Mouse (Mus musculus): ENCODE results near the gene Ankrd66.
A peak's percentile ranks its signal among the peaks of the same experiment; 100 is the strongest.

Ankrd66 gene

DNA sequence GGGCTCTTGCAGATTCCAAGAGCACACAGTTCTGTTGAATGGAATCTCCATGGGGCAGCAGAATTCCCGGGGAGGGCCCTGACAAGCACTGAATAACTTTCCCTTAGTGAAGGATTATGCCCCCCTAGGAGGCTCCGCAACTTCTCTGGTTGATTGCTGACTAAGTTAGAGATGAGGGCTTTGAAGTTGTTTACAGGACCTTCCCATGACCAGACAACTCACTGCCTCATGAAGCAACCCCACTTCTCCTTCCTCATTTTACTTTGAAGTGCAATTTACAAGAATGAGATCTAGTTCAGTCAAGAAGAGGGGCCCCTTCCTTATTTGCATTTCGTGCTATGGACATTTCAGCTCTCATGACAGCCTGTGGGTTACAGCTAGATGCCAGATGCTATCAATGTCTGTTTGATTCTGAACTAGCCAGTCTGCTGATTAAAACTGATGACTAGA, 30.2 kb upstream of the Ankrd66 start:
- no peaks in the 10 kb centered on the region for H3K9me3 ChIP-seq (ENCODE audit: low read length)
- H3K4me1 ChIP-seq (replicated peaks; ENCODE audit: low read depth, low read length), result peaks cover 12% of the 10 kb centered on the region
- H3K4me3 ChIP-seq (replicated peaks; ENCODE audit: low read length), result no peak overlapping the region
- no peaks in the 10 kb centered on the region; the same call in 1 of the 2 replicates for H3K27me3 ChIP-seq (ENCODE audit: insufficient read depth, low read length)
- H3K36me3 ChIP-seq (ENCODE audit: insufficient read depth, low read length), result no peaks in the 10 kb centered on the region
- TF ChIP-seq NANOG (IDR thresholded peaks at IDR 0.05; ENCODE audit: borderline replicate concordance, low read length) (no peak), CTCF (conservative IDR thresholded peaks at IDR 0.05; ENCODE audit: low read length) (no peak), POU5F1 (IDR thresholded peaks at IDR 0.05; ENCODE audit: borderline replicate concordance, low read length) (no peak)

DNA sequence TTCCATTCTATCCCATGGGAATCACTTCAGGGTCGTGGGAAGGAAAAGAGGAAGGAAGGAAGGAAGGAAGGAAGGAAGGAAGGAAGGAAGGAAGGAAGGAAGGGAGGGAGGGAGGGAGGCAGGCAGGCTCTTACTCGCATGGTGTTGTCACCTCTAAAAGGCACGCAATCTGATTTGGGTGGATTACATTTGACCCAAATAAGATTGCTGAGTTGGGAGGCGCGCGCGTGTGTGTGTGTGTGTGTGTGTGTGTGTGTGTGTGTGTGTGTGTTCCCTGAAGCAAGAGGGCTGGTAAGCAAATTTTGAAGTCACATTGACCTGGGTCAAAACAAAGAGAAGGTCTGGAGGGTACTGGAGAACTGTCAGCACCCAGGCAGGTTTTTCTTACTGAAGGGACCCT, 25.8 kb upstream of the Ankrd66 start:
- no peaks in the 10 kb centered on the region; the same call in 1 of the 2 replicates for H3K27me3 ChIP-seq (ENCODE audit: insufficient read depth, low read length)
- TF ChIP-seq CTCF (conservative IDR thresholded peaks at IDR 0.05; ENCODE audit: low read length) (no peak), POU5F1 (IDR thresholded peaks at IDR 0.05; ENCODE audit: borderline replicate concordance, low read length) (no peak), NANOG (IDR thresholded peaks at IDR 0.05; ENCODE audit: borderline replicate concordance, low read length) (no peak)

DNA sequence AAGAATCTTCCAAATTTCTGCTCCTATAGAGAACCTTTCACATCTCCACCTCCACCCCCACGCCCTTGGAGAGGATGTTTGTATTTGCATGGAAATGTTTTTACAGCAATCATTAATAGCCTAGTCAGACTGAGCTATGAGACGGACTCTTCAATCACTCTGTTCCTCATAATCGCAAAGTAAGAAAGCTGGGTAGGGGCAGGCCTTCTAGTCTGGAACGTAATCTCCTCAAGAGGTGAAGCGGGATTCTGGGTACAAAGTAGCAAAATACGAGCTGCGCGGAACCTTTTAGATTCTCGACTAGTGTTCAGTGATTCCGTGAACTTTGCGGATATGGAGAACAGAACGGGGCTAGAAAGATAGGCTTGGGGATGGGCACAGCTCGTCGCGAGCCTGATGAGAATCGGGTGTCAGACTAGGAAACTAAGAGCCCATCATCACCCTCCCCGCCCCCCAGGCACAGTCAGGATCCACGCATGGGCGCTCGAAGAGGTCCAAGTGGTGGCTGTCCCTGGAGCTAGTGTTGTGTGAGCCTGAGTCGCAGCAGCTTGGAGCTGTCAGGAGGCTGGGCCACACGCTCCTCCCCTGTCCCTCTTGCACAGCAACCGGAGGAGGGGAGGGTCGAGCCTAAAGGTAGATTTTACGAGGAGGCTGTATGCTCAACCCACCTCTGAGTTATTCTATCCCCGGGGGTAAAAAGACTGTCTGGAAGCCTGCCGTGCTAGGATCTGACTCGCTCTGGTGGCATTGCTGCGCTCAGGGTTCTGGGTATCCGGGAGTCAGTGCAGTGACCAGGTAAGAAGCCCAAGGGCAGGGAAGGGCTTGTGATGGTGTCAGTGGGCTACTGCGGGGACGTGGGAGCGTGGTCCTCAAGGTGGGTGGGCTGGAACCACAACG, 24.8 kb upstream of the Ankrd66 start, which contains the start of gene Pla2g7:
TSS of gene Pla2g7 (plus strand) at position 107 of the 897 bp plus-strand sequence.
- H3K4me1 ChIP-seq (replicated peaks; ENCODE audit: low read depth, low read length), result peaks cover 39% of the 10 kb centered on the region
- no peaks in the 10 kb centered on the region for H3K36me3 ChIP-seq (ENCODE audit: insufficient read depth, low read length)
- H3K4me3 ChIP-seq (replicated peaks; ENCODE audit: low read length), result peak within 1 kb of the TSS; percentile 73
- H3K9me3 ChIP-seq (ENCODE audit: low read length), result no peaks in the 10 kb centered on the region
- TF ChIP-seq POU5F1 (IDR thresholded peaks at IDR 0.05; ENCODE audit: borderline replicate concordance, low read length), result no peak
- TF ChIP-seq CTCF (conservative IDR thresholded peaks at IDR 0.05; ENCODE audit: low read length), result no peak
- no peak for TF ChIP-seq NANOG (IDR thresholded peaks at IDR 0.05; ENCODE audit: borderline replicate concordance, low read length)
- H3K27me3 ChIP-seq (ENCODE audit: insufficient read depth, low read length), result no peaks in the 10 kb centered on the region; the same call in 1 of the 2 replicates

More for the DNA sequence above, 25.8 kb upstream of the Ankrd66 start:
- H3K36me3 ChIP-seq (ENCODE audit: insufficient read depth, low read length), result no peaks in the 10 kb centered on the region
- H3K9me3 ChIP-seq (ENCODE audit: low read length), result no peaks in the 10 kb centered on the region
- H3K4me1 ChIP-seq (replicated peaks; ENCODE audit: low read depth, low read length), result peaks cover 39% of the 10 kb centered on the region
- no peak overlapping the region for H3K4me3 ChIP-seq (replicated peaks; ENCODE audit: low read length)

DNA sequence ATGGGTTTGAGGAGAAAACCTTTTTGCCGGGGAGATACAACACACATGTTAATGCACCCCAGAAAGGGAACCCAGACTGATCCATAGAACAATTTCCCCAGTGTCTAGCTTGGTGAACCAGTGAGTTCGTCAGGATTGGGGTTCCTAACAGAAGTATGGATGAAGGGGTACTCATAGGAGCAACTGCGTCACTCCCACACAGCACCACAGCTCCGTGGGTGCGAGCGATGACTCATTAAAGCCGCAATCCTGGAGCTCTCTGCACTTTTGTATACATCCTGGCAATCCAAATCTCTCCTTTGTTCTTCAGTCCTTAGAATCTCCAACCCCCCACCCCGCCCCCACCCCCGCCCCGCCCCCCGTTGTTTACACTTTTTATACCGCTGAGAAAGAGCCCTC, 24.2 kb upstream of the Ankrd66 start:
- Histone ChIP-seq H3K27me3 (ENCODE audit: insufficient read depth, low read length) (no peaks in the 10 kb centered on the region; the same call in 1 of the 2 replicates), H3K9me3 (ENCODE audit: low read length) (0 out of 2 replicates have a peak, but pooled peaks cover 4% of the 10 kb centered on the region), H3K4me3 (replicated peaks; ENCODE audit: low read length) (no peak overlapping the region), H3K36me3 (ENCODE audit: insufficient read depth, low read length) (no peaks in the 10 kb centered on the region), H3K4me1 (replicated peaks; ENCODE audit: low read depth, low read length) (peaks cover 39% of the 10 kb centered on the region)
- TF ChIP-seq NANOG (IDR thresholded peaks at IDR 0.05; ENCODE audit: borderline replicate concordance, low read length) (no peak), POU5F1 (IDR thresholded peaks at IDR 0.05; ENCODE audit: borderline replicate concordance, low read length) (no peak), CTCF (conservative IDR thresholded peaks at IDR 0.05; ENCODE audit: low read length) (no peak)

DNA sequence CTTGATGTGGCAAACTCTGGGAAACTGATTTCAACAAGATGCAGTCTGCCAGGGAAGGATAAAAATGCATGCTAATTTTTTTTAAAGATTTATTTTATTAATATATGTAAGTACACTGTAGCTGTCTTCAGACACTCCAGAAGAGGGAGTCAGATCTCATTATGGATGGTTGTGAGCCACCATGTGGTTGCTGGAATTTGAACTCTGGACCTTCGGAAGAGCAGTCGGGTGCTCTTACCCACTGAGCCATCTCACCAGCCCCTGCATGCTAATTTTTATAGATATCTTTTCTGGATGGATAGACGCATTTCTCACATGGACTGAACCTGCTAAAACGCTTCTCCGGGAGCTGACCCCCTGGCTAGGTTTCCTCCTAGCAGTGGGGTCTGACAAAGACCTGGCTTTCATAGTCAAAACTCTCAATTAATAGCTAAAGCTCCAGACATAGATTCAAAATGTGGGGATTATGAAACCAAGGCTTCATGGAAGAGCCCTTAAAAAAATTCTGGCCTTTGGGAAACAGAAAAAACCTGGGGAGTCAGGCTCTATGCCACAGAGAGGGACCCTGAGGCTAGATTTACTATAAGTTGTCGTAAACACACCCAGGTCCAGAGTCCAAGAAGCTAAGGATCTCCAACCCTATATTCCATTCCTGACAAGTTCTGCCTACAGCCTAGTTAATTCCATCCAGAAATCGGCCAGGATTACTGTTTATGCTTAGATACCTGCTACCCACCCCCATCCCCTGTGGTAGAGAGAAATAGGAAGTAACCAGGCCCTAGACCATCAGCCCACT, 20.0 kb upstream of the Ankrd66 start:
- TF ChIP-seq NANOG (IDR thresholded peaks at IDR 0.05; ENCODE audit: borderline replicate concordance, low read length), result no peak
- no peak for TF ChIP-seq POU5F1 (IDR thresholded peaks at IDR 0.05; ENCODE audit: borderline replicate concordance, low read length)
- no peak for TF ChIP-seq CTCF (conservative IDR thresholded peaks at IDR 0.05; ENCODE audit: low read length)
- Histone ChIP-seq H3K4me1 (replicated peaks; ENCODE audit: low read depth, low read length) (peaks cover 49% of the 10 kb centered on the region), H3K9me3 (ENCODE audit: low read length) (0 out of 2 replicates have a peak, but pooled peaks cover 4% of the 10 kb centered on the region), H3K27me3 (ENCODE audit: insufficient read depth, low read length) (no peaks in the 10 kb centered on the region; the same call in 1 of the 2 replicates), H3K4me3 (replicated peaks; ENCODE audit: low read length) (no peak overlapping the region), H3K36me3 (ENCODE audit: insufficient read depth, low read length) (no peaks in the 10 kb centered on the region)

DNA sequence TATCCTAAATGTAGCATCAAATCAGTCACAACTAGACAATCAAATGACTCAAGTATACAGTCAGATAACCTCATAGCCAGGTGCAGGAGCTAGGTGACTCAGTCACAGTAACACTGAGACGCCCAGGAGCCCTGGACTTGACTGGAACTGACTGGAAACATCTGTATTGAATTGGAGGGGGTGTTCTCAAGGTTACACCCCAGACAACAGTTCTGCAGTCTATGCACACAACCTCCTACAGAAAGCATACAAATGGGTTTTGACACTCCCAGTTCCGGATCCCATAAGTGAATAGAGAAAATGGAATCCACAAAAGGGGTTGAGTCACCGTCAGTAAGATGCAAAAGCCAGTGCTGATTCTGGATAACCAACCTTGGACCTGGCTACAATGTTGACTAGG, 15.2 kb upstream of the Ankrd66 start:
- Histone ChIP-seq H3K9me3 (ENCODE audit: low read length) (0 out of 2 replicates have a peak, but pooled peaks cover 4% of the 10 kb centered on the region), H3K27me3 (ENCODE audit: insufficient read depth, low read length) (no peaks in the 10 kb centered on the region), H3K4me1 (replicated peaks; ENCODE audit: low read depth, low read length) (peaks cover 41% of the 10 kb centered on the region), H3K4me3 (replicated peaks; ENCODE audit: low read length) (no peak overlapping the region), H3K36me3 (ENCODE audit: insufficient read depth, low read length) (no peaks in the 10 kb centered on the region)
- TF ChIP-seq NANOG (IDR thresholded peaks at IDR 0.05; ENCODE audit: borderline replicate concordance, low read length) (peak; percentile 64; the same call in 1 of the 2 replicates), POU5F1 (IDR thresholded peaks at IDR 0.05; ENCODE audit: borderline replicate concordance, low read length) (no peak)

DNA sequence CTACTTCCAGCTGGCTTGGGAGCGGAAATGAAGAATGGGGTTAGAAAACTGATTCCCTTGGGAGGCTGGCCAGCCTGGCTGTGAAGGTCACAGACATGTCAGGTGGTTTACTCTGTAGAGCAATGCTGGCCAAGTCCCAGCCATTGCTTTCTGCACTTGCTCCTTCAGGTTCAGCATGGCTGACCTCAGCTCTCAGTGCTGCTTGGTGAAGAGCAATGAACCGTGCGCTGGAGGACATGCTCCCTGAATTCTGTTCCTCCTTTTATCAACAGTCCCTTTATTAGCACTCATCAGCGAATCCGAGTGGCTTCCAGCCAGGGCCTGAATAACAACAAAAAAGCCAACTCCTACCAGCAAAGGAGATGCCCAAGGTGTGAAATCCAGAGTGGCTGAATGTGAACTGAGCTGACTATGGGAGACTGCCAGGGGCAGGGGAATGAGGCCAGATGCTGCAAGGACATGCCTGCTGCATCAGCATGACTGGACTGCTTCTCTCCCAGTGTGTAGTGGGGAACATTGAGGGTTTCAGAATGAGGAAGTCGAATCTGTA, 14.2 kb upstream of the Ankrd66 start:
- Histone ChIP-seq H3K36me3 (ENCODE audit: insufficient read depth, low read length) (no peaks in the 10 kb centered on the region), H3K27me3 (ENCODE audit: insufficient read depth, low read length) (0 out of 2 replicates have a peak, but pooled peaks cover 5% of the 10 kb centered on the region), H3K4me3 (replicated peaks; ENCODE audit: low read length) (no peak overlapping the region), H3K9me3 (ENCODE audit: low read length) (0 out of 2 replicates have a peak, but pooled peaks cover under 1% of the 10 kb centered on the region), H3K4me1 (replicated peaks; ENCODE audit: low read depth, low read length) (peaks cover 41% of the 10 kb centered on the region)
- no peak for TF ChIP-seq POU5F1 (IDR thresholded peaks at IDR 0.05; ENCODE audit: borderline replicate concordance, low read length)
- TF ChIP-seq CTCF (conservative IDR thresholded peaks at IDR 0.05; ENCODE audit: low read length), result no peak
- TF ChIP-seq NANOG (IDR thresholded peaks at IDR 0.05; ENCODE audit: borderline replicate concordance, low read length), result no peak
